ENCODE assay signal across 9 mouse cellular contexts in genomic region chr9:119792505-119792904, GRCm38 (mm10). TPM values are rescaled to one million over a fixed set of nuclear protein-coding genes. Genes with fewer than 3 reads are reported as not detected.
DNase-seq lines count a peak whose midpoint lies in the region; ATAC-seq and TF ChIP-seq lines count a peak whose summit lies in the region.
"Had no signal": no experiment of that assay in that cellular context is flagged by ENCODE, and none has a peak within 500 bp of the region (broad histone marks: within the 10 kb centered on the region; RNA-seq: fewer than 3 reads in every experiment).

No protein-coding gene starts in this region.

- H3K4me1 ChIP-seq in heart, embryonic 12.5 days (replicated peaks) = peaks cover 18% of the 10 kb centered on the region
- no peaks in the 10 kb centered on the region for H3K4me1 ChIP-seq in thymus, adult 2 months (replicated peaks; ENCODE audit: control insufficient read depth, insufficient read depth, low read length)
- H3K4me1 ChIP-seq in limb, embryonic 10.5 days = no peaks in the 10 kb centered on the region

- no peak overlapping the region for H3K27ac ChIP-seq in heart, embryonic 12.5 days (ENCODE audit: poor library complexity, severe bottlenecking)
- H3K27ac ChIP-seq in thymus, adult 2 months (ENCODE audit: control insufficient read depth, insufficient read depth, low read length) = no peak overlapping the region
- no peak overlapping the region for H3K27ac ChIP-seq in limb, embryonic 10.5 days

- no peak for TF ChIP-seq POLR2A in thymus, adult 2 months (IDR thresholded peaks at IDR 0.05; ENCODE audit: control insufficient read depth, extremely low read depth, insufficient read depth, low read length, poor library complexity)

- H3K36me3 ChIP-seq in heart, embryonic 12.5 days = no peaks in the 10 kb centered on the region
- no peaks in the 10 kb centered on the region for H3K36me3 ChIP-seq in thymus, adult 2 months (ENCODE audit: control insufficient read depth, insufficient read depth, low read length)
- no peaks in the 10 kb centered on the region for H3K36me3 ChIP-seq in limb, embryonic 10.5 days

- peak; percentile 75 for TF ChIP-seq CTCF in thymus, adult 2 months (IDR thresholded peaks at IDR 0.05; ENCODE audit: borderline replicate concordance, control insufficient read depth, extremely low read depth, insufficient read depth, low read length, poor library complexity)

- no peak overlapping the region for H3K4me2 ChIP-seq in heart, embryonic 12.5 days

- peak; percentile 63 for DNase-seq in heart, postnatal 4 days
- peak; percentile 51 for DNase-seq in thymus, adult 2 months
- no peak for DNase-seq in thymus, adult 18-20 months
- DNase-seq in limb, embryonic 10.5 days (ENCODE audit: low spot score) = peak; percentile 39
- DNase-seq in left cerebral cortex, adult 18-20 months (ENCODE audit: low spot score in 2 of 2) = no peak
- DNase-seq in cerebellum, adult 9-10 months = no peak
- DNase-seq: heart, adult 18-20 months had no signal

- H3K9ac ChIP-seq in heart, embryonic 12.5 days = no peak overlapping the region

- 47% methylated on average over 9 of the region's 9 CpGs for WGBS in heart, embryonic 12.5 days
- 73% methylated on average over 9 of the region's 9 CpGs for WGBS in thymus, adult 2 months
- WGBS in limb, embryonic 10.5 days = 51% methylated on average over 9 of the region's 9 CpGs

- H3K27me3 ChIP-seq in heart, embryonic 12.5 days (replicated peaks) = no peaks in the 10 kb centered on the region
- no peaks in the 10 kb centered on the region for H3K27me3 ChIP-seq in thymus, adult 2 months (ENCODE audit: control insufficient read depth, insufficient read depth, low read length)
- H3K27me3 ChIP-seq in limb, embryonic 10.5 days (ENCODE audit: low read depth, poor library complexity, severe bottlenecking) = no peaks in the 10 kb centered on the region

- no peak overlapping the region for H3K4me3 ChIP-seq in heart, embryonic 12.5 days
- no peak overlapping the region for H3K4me3 ChIP-seq in thymus, adult 2 months (ENCODE audit: control insufficient read depth, insufficient read depth, low read length)
- H3K4me3 ChIP-seq in limb, embryonic 10.5 days = no peak overlapping the region

- peaks cover 5% of the 10 kb centered on the region; the same call in 1 of the 2 replicates for H3K9me3 ChIP-seq in heart, embryonic 12.5 days (replicated peaks)
- H3K9me3 ChIP-seq in limb, embryonic 10.5 days (replicated peaks) = no peaks in the 10 kb centered on the region

- no peak for ATAC-seq in heart, embryonic 12.5 days (ENCODE audit: insufficient number of reproducible peaks, low FRiP score)
- no peak for ATAC-seq in frontal cortex, adult (ENCODE audit: low TSS enrichment)

RNA-seq across cellular contexts. Expression of gene Scn11a, which starts 32.8 kb away (rescaled TPM):
- total RNA-seq in heart, postnatal 4 days (2021) = under 1 TPM; 0.09 to 0.14 TPM
- polyA plus RNA-seq in heart, embryonic 12.5 days (2016; fragmentation: Nextera tagmentation; extraction: Ambion mirVana) = not detected in 2 replicates
- 0.04 TPM in 1 of 2 replicates, not detected in the other for polyA plus RNA-seq in thymus, adult 2 months (2012; rRNA removed)
- 0.06 and 0.25 TPM in 2 replicates for polyA plus RNA-seq in limb, embryonic 10.5 days (2016; fragmentation: Nextera tagmentation; extraction: Ambion mirVana)
- total RNA-seq in left cerebral cortex, adult 18-20 months (2021) = under 1 TPM; 0.19 to 0.26 TPM

Comparison
In these comparisons a context has a peak if more than half of its experiments do, and no peak if none do; other contexts are left out.
1. DNase-seq: peak in heart, postnatal 4 days (single experiment), thymus, adult 2 months (single experiment) and limb, embryonic 10.5 days (single experiment); none in thymus, adult 18-20 months (0 of 2), left cerebral cortex, adult 18-20 months (0 of 2) and cerebellum, adult 9-10 months (single experiment).